Mouse (Mus musculus): ENCODE results near the gene Cd2. TPM values are rescaled to one million over a fixed set of nuclear protein-coding genes. Genes with fewer than 3 reads are reported as not detected.

Gene Cd2
- total RNA-seq, 2 experiments from 2014 or later = not detected

- intact Hi-C loops (cut with DNase I) = no loop called here
- DNase-seq (ENCODE audit: low spot score in 2 of 2) = no peak
Measured at GRCm38 (mm10) chr3:101278396-101278795, 9.3 kb downstream of the Cd2 start.

- DNase-seq (ENCODE audit: low spot score in 2 of 2) = no peak
- intact Hi-C loops (cut with DNase I) = no loop called here
Measured at GRCm38 (mm10) chr3:101277830-101278229, 9.9 kb downstream of the Cd2 start.

DNA sequence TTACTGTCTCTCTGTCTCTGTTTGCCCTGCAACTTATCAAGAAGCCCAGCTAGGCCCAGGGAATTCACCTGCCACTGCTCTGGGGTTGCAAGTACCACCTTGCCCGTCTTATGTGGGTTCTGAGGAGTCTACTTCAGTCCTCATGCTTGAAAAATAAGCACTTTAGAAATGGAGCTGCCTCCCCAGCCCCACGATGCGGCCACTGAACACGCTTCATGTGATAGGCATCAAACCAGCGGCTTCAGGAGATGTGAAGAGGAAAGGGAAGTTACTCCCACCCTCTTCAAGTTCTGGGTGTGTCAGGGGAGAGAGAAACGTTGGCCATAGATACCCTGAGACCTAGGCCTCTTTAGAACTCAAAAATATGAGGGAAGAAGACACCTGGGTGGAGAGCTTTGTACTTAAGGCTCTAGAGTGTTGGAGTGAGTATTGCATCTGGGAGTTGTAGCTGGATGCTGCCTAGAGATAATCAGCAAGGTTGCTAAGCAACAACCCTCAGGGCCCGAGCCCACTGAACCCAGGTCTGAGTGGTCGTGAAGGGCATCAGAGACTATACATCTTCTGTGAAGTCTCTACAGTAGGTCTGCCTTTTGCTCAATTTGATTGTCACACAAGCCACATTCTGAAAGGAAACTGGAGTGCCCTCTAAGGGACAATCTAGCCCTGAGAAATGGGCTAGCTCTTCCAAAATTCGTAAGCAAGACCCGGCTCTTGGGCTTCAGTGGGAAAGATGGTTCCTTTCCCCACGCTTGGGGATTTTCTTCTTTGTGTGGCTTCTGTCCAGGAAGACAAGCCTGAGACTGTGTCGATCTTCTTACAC, 11.0 kb downstream of the Cd2 start:
- no peak for DNase-seq (ENCODE audit: low spot score in 2 of 2)
- intact Hi-C loops (cut with DNase I) = no loop called here

DNA sequence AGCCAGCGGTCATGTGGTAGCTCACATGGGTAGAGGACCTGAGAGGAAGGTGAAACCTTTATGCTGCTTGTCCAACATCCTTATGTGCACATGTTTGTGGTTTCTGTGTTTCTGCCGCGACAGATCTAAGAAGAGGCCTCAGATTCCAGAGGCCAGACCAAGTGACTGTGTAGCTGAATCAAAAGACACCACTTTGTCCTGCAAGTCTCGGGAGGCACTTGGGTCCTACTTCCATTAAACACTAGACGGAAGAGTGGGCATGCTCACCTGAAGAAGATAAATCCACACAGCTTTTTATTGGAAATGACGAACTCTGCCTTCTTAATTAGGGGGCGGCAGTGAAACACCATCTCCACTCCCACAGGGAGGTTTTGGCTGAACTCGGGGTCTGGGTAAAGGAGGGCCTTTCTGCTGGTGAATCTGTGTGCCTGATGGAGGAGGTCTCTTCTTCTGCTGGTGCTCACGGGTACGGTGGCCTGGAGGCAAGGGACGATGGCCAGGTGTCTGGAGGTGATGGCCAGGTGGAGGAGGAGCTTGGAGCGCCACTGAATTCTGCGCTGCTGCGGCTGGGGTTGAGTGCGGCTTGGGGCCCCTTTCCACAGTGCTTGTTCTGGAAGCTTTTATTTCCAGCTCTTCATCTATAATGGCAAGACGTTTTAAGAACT, 12.0 kb downstream of the Cd2 start:
- no peak for DNase-seq (ENCODE audit: low spot score in 2 of 2)
- intact Hi-C loops (cut with DNase I) = no loop called here

DNA sequence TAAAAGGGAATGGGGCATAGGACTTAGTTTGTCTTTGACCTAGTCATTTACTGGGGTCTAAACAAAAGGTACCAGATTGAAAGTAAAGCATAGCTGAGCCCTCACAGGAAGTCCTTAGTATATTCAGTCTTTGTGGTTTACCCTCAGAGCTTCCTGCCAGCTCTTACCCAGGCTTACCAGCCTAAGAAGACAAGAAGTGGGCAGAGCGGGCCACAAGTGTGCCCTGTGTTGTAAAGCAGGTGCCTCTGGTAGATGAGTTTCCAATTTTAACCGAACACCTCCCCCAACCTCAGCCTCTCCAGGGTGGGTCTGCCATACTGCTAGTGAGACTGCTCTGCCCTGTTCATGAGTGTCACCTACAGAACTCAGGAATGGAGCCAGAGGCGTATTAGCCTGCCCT, 12.9 kb downstream of the Cd2 start:
- DNase-seq (ENCODE audit: low spot score in 2 of 2) = no peak
- intact Hi-C loops (cut with DNase I) = no loop called here

- intact Hi-C loops (cut with DNase I) = no loop called here
- DNase-seq (ENCODE audit: low spot score in 2 of 2) = peak; percentile 52 to 63
Measured at GRCm38 (mm10) chr3:101274041-101274770, 13.5 kb downstream of the Cd2 start.

- intact Hi-C loops (cut with DNase I) = no loop called here
- no peak for DNase-seq (ENCODE audit: low spot score in 2 of 2)
Measured at GRCm38 (mm10) chr3:101272166-101272565, 15.6 kb downstream of the Cd2 start.

- DNase-seq (ENCODE audit: low spot score in 2 of 2) = no peak
- intact Hi-C loops (cut with DNase I) = no loop called here
Measured at GRCm38 (mm10) chr3:101270833-101271232, 16.9 kb downstream of the Cd2 start.

DNA sequence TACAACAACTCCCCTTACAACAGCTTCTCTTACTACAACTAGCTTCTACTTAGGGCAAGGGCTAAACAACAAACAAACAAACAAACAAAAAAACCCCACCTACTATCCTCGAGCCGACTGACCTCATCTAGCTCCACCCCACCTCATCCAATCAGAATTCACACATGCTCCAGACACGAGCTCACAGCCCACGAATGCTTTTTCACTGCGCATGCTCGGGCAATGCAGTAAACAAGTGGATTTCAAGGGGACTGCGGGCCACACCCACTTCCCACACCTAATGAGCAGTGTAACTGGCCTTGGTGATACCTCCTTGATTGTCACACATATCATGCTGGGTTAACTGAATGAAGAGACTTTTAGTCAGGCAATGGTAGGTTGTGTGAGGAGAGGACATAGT, 19.4 kb downstream of the Cd2 start:
- intact Hi-C loops (cut with DNase I) = no loop called here
- no peak for DNase-seq (ENCODE audit: low spot score in 2 of 2)

DNA sequence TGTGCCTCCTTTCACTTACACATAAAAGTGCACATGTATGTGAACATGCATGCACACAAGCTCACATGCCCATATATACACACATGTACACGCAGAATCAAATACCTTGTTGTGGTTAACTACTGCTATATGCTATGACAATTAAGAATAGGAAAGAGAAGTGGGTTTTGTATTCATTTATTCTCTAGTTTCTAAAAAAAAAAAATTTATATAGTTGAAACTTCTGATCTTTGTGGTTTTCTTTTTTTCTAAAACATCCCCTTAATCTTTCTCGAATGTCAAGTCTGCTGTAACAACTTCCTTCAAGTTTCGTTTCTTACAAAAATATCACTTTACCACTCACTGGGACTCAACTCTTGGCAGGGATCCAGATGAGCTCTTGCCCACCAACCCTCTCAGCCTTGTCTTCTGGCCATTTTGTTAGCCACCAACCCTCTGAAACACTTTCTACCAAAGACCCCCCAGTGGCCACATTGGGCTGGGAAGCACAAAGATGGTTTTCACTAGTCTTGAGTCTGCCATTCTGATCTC, 22.1 kb downstream of the Cd2 start:
- DNase-seq (ENCODE audit: low spot score in 2 of 2) = no peak
- intact Hi-C loops (cut with DNase I) = no loop called here

DNA sequence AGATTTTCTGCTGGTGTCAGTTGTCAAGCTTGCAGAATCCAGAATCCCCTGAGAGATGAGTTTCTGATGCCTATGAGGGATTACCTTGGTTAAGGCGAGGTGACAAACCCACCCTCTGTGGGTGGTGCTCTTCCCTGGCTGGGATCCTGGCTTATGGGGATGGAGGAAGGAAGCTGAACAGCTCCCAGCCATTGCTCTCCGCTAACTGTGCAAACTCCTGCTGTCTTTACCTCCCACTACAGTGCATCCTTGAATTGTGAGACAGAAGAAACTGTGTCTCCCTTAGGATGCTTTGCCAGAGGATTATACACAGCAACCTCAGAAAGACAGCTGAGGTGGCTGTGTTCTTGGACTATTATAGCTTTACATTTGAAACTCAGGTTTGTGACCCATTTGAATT, 28.8 kb downstream of the Cd2 start:
- intact Hi-C loops (cut with DNase I) = no loop called here
- DNase-seq (ENCODE audit: low spot score in 2 of 2) = no peak

GRCm38 (mm10) chr3:101256090-101256489, 31.6 kb downstream of the Cd2 start:
- no peak for DNase-seq (ENCODE audit: low spot score in 2 of 2)
- intact Hi-C loops (cut with DNase I) = no loop called here

- intact Hi-C loops (cut with DNase I) = no loop called here
Measured at GRCm38 (mm10) chr3:101252141-101252540, 35.6 kb downstream of the Cd2 start.

GRCm38 (mm10) chr3:101249846-101250245, 37.9 kb downstream of the Cd2 start:
- peak; percentile 18 for DNase-seq (ENCODE audit: low spot score in 2 of 2)
- intact Hi-C loops (cut with DNase I) = no loop called here

More at GRCm38 (mm10) chr3:101252141-101252540, 35.6 kb downstream of the Cd2 start:
- no peak for DNase-seq (ENCODE audit: low spot score in 2 of 2)

DNA sequence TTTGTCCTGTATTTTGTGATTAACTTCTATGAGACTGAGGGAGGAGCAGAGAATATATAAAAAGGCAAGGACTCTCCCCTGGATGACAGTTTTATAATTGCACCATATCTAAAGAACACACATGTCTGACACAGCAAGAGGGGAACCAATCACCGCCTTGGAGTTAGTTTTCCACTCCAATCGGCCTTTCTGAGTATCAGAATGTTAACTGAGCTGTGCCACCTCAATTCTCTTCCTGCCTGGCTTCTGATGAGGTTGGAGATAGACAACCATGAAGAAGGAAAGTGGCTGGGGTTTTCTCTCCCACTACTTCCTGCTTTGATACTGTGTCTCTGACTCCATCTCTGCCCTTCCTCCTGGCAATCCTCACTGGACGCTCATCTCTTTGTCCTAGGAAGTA, 42.5 kb downstream of the Cd2 start:
- DNase-seq (ENCODE audit: low spot score in 2 of 2) = no peak
- intact Hi-C loops (cut with DNase I) = no loop called here

GRCm38 (mm10) chr3:101243002-101243401, 44.7 kb downstream of the Cd2 start:
- intact Hi-C loops (cut with DNase I) = no loop called here

GRCm38 (mm10) chr3:101241866-101242265, 45.9 kb downstream of the Cd2 start:
- intact Hi-C loops (cut with DNase I) = no loop called here
- no peak for DNase-seq (ENCODE audit: low spot score in 2 of 2)

More at GRCm38 (mm10) chr3:101243002-101243401, 44.7 kb downstream of the Cd2 start:
- DNase-seq (ENCODE audit: low spot score in 2 of 2) = no peak

- intact Hi-C loops (cut with DNase I) = no loop called here
- DNase-seq (ENCODE audit: low spot score in 2 of 2) = no peak
Measured at GRCm38 (mm10) chr3:101240859-101241258, 46.9 kb downstream of the Cd2 start.

GRCm38 (mm10) chr3:101239236-101239635, 48.5 kb downstream of the Cd2 start:
- DNase-seq (ENCODE audit: low spot score in 2 of 2) = no peak
- intact Hi-C loops (cut with DNase I) = no loop called here

DNA sequence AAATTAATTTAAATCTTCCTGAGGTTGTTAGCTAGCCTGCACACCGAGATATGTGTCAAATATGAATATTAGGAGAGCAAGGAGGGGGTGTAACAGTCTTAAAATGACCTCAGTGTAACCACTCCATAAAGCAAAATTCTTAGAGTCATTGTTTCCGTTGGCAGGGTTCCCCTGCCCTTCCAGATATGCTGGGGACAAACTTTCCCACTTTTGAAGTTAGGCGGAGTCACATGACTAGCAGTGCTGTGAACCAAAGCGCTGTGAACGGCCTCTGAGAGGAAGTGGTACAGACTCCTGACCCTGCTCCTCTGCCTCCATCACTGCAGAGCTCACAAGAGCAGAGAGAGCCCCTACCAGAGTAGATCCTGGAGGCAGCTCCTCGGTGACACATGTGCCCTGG, 49.0 kb downstream of the Cd2 start:
- intact Hi-C loops (cut with DNase I) = no loop called here
- DNase-seq (ENCODE audit: low spot score in 2 of 2) = no peak
